Mouse (Mus musculus): Measurements from ENCODE around the gene Gbp5.
"Not testable (repeated sequence)": the region's sequence is repeated elsewhere in the genome, so short reads cannot be mapped to it uniquely, and the experiment has no call there.

Gene Gbp5

GRCm38 (mm10) chr3:142542776-142543175 lies 49.0 kb downstream of the Gbp5 start:
- not testable (repeated sequence) for DNase-seq (ENCODE audit: low spot score in 2 of 2)

- DNase-seq (ENCODE audit: low spot score in 2 of 2) = no peak
Observed at GRCm38 (mm10) chr3:142546690-142547089, 52.9 kb downstream of the Gbp5 start.

DNA sequence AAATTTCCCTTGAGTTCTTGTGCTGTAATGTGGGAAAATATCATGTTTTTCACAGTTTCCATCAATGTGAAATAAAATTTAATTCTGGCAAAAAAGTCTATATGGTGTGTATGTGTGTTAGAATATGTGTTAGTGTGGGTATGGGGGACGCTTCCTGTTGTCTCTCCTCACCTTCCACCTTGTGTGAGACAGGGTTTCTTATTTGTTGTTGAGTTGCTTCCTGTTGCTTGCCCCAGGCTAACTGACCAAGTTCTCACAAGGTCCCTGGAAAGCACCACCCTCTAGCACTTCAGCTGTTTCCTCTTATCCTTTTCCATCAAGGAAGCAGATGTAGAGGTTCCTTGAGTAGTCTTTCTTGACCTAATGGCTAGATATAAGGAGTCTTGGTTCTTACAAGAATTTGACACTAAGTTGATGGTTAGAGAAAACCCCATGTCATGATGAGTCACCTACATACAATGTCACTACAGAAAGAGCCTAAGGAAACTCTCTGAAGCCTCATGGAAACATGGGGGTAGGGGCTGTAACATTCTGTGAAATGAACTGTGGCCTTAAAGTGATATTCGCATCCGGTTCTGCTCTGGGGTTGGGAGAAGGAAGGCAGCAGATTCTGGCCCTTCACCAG lies 56.4 kb downstream of the Gbp5 start:
- no peak for DNase-seq (ENCODE audit: low spot score in 2 of 2)

GRCm38 (mm10) chr3:142554601-142555000 lies 60.8 kb downstream of the Gbp5 start:
- no peak for DNase-seq (ENCODE audit: low spot score in 2 of 2)

DNA sequence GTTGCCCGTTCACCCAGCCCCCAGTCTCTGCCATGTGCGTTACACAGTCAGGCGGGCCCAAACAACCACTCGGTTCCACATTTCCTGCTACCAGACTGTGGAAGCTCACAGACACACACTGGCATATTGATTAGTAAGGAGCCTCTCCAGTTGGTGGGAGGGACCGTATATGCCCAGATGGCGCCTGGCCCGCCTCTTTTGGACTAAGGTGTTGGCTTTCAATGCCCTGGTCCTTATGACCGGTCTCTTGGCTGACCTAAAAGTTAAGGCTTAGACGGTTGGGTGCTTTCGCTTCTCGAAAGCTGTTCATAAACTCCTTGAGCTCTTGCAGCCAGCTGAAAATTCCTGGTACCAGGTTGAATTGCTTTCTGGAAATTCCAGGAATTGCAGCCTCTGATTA lies 61.8 kb downstream of the Gbp5 start:
- no peak for DNase-seq (ENCODE audit: low spot score in 2 of 2)

DNA sequence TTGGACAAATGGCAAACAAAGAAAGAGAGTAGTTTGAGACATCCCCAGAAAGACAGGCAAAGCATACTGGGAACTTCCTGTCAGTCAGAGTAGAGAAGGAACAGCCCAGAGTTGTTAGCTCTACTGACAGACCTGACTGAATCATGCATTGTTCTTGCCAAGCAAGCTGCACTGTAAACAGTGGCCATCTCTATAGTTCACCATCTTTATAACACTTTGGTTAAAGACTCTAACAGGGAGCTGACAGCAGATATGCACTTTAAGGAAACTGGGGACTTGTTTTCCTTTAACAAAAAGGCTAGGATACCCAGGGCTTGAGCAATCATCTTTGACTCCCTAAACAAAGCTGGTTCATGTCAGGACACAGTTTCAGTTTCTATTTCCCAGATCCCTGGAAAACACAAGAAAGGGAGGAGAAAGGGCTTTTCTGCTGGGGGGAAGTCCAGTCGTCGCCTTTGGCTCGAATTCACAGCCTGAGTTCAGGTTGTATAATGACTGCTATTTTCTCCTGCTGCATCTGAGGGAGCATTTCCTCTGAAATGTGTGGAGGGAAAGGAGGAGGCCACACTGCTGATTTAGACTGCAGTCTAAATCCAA lies 66.0 kb downstream of the Gbp5 start, which contains the start of gene Gbp3:
Gene Gbp3 (plus strand): TSS at position 395 of the 597 bp plus-strand sequence.
- DNase-seq (ENCODE audit: low spot score in 2 of 2) = no peak

- DNase-seq (ENCODE audit: low spot score in 2 of 2) = peak in 1 of 2 experiments; percentile 81
Observed at GRCm38 (mm10) chr3:142560296-142560948, 66.6 kb downstream of the Gbp5 start.

DNA sequence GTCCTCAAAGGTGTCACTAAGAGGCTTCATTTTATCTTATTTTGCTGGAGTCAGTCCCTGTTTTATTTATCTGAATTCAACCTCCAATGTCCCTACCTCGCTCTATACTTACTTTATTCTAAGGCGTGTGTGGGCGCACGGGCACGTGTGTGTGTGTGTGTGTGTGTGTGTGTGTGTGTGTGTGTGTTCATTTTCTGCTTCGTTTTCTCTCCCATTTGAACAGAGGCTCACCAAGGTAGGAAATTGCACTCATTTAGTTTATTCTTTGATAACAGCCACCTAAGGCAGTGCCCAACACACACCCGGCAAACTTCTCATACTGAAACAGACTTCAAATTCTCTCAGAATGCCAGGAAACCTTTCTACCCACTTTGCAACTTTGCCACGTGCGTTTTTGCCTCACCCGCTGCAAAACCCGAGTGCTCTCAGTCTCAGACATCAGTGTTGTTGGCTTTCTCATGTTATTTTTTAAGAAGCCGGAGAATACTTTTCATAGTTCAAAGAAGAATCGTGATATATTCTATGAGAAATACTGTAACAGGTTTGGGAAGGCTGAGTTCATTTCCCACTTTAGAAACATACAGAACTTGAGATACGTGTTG lies 67.4 kb downstream of the Gbp5 start:
- no peak for DNase-seq (ENCODE audit: low spot score in 2 of 2)

DNA sequence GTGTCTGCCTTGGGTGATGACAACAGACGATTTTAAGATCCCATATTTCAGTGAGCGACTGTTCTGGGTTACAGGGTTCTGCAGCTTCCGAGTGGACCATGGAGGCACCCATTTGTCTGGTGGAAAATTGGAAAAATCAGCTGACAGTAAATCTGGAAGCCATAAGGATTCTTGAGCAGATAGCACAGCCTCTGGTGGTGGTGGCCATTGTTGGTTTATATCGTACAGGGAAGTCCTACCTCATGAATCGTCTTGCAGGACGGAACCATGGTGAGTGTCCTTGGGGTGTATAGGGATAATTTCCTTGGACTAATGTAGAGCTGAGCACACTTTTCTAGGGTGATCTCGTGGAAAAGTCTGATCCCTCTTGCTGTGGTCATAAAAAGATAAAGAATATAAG lies 67.9 kb downstream of the Gbp5 start:
- no peak for DNase-seq (ENCODE audit: low spot score in 2 of 2)

- not testable (repeated sequence) for DNase-seq (ENCODE audit: low spot score in 2 of 2)
Observed at GRCm38 (mm10) chr3:142567490-142567889, 73.7 kb downstream of the Gbp5 start.

DNA sequence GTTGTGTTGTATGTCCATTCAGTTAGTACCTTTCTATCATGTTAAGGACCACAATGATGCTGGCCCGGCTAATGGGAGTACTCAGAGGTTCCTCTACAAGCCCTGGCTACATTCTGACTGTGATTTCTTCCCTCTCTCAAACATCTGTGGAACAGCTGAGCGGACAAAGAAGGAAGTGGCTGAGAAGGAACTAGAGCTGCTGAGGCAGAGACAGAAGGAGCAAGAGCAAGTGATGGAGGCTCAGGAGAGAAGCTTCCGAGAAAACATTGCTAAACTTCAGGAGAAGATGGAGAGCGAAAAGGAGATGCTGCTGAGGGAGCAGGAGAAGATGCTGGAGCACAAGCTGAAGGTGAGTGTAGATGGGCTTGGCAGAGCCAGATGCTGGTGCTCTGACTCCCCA lies 77.0 kb downstream of the Gbp5 start:
- DNase-seq (ENCODE audit: low spot score in 2 of 2) = no peak

All from left cerebral cortex, adult 9 months (tissue).